Mouse (Mus musculus) kidney, adult 2 months (tissue): ENCODE results near the gene Phlpp1. TPM values are rescaled to one million over a fixed set of nuclear protein-coding genes. Genes with fewer than 3 reads are reported as not detected.

Experiments used
- DNase-seq: peaks from one replicate; pipeline ENCODE4 v3.0.0; 2021
- H3K27ac ChIP-seq: fragments of 200-500 bp; 2 replicates; pipeline ENCODE4 v1.5.1; 2012; ENCODE audit warnings: low read depth, low read length, control low read depth, inconsistent platforms; ENCODE audit not compliant: insufficient read depth
- H3K27me3 ChIP-seq: fragments of 200-500 bp; replicated peaks from 2 replicates; pipeline ENCODE4 v1.6.1; 2012; ENCODE audit warnings: mild to moderate bottlenecking, moderate library complexity, low read length, inconsistent platforms; ENCODE audit not compliant: control insufficient read depth, insufficient read depth
- H3K36me3 ChIP-seq: fragments of 200-500 bp; 2 replicates; pipeline ENCODE4 v1.6.1; 2012; ENCODE audit warnings: mild to moderate bottlenecking, moderate library complexity, low read length, inconsistent platforms; ENCODE audit not compliant: control insufficient read depth, insufficient read depth
- H3K4me1 ChIP-seq: fragments of 200-500 bp; 2 replicates; pipeline ENCODE4 v1.6.1; 2011; ENCODE audit warnings: low read length; ENCODE audit not compliant: control insufficient read depth, insufficient read depth
- H3K4me3 ChIP-seq: fragments of 200-500 bp; 2 replicates; pipeline ENCODE4 v1.5.1; 2011; ENCODE audit warnings: mild to moderate bottlenecking, low read depth, low read length, control low read depth; ENCODE audit not compliant: insufficient read depth
- CTCF ChIP-seq: fragments of 200-500 bp; conservative IDR thresholded peaks from 2 replicates; pipeline ENCODE4 v1.5.1; 2011; ENCODE audit warnings: low read depth, mild to moderate bottlenecking, control low read depth, low read length, moderate library complexity, mixed read lengths; ENCODE audit not compliant: insufficient read depth, insufficient read length
- POLR2A ChIP-seq: fragments of 200-500 bp; IDR thresholded peaks from one replicate; pipeline ENCODE4 v1.6.1; 2011; ENCODE audit warnings: low read depth, low read length, control low read depth
- WGBS: fragments of 180-500 bp; shearing (Covaris S2); methylation state at CpG from one replicate; pipeline ENCODE4 v1.1.7; 2018; 5-methylcytosine and 5-hydroxymethylcytosine counted together
- polyA plus RNA-seq: library from polyadenylated mRNA; depleted of rRNA; stranded (reverse); fragments of >200 nt; gene quantifications from 2 replicates; pipeline ENCODE4 v1.2.3, GENCODE M21; 2012

The Phlpp1 gene
- polyA plus RNA-seq, 1 experiment = 10.2 TPM

DNA sequence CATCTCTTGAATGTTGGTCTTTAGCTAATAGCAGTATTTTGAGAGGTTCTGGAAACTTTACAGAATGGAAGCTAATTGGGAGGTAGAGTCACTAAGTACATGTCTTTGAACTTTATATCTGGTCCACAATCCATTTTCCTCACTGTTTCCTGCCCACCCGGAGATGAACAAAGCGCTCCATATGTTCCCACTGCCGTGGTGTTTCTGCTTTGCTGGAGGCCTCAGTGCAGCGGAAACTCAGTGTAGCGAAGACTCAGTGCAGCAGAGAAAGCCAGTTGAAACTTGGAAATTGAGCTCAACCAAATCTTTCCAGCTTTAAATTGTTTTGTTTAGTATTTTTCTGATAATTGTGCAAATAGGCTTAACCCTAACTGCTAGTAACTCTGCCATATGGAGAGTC is 26.4 kb downstream of the Phlpp1 start:
- TF ChIP-seq CTCF (no peak), POLR2A (no peak)
- WGBS = 88% methylated on average over 5 of the region's 5 CpGs
- peaks cover 13% of the 10 kb centered on the region for H3K4me1 ChIP-seq
- H3K27me3 ChIP-seq = no peaks in the 10 kb centered on the region
- no peak overlapping the region for H3K4me3 ChIP-seq
- H3K27ac ChIP-seq = no peak overlapping the region
- H3K36me3 ChIP-seq = no peaks in the 10 kb centered on the region
- DNase-seq = no peak

DNA sequence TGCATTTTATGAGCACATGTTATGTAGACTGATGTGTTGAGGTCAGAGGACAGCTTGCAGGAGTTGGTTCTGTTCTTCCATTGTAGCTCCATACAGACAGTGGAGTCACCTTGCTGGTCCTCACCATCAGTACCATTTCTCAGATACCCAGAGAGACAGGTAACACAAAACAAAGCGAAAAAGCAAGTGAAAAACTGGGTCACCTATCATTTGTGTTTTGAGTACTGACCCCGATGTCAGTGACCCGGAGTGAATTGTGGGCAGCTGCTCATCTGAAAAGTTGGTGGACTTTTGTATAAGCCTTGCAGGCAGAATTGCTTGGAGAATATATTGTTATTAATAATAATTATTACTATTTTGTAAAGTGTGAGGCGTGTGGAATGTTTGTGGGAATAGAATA is 27.6 kb downstream of the Phlpp1 start:
- H3K27ac ChIP-seq = no peak overlapping the region
- TF ChIP-seq CTCF (no peak), POLR2A (no peak)
- no peak for DNase-seq

DNA sequence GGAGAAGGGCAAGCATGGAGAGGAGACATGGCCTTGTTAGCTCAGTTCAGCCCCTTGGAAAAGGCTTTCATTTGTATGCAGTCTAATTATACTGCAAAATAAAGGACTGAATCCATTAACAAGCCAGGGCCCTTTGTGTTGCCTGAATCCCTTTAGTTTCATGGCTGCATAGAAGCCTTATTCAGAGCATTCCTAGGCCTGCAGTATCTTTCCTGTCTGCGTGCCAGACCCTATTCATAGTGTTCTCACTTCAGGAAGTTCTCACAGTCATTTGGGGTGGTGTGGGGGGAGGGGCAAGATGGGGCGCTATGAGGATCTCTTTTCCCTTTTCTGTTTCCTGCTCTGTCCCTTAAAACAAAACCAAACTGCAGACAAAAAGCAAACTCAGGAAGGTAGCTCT is 28.1 kb downstream of the Phlpp1 start:
- DNase-seq = peak; percentile 84
- WGBS = 35% methylated on average over 2 of the region's 2 CpGs
- Histone ChIP-seq H3K27ac (no peak overlapping the region; the same call in 1 of the 2 replicates), H3K27me3 (no peaks in the 10 kb centered on the region), H3K4me1 (peaks cover 11% of the 10 kb centered on the region), H3K4me3 (no peak overlapping the region), H3K36me3 (no peaks in the 10 kb centered on the region)
- TF ChIP-seq CTCF (no peak), POLR2A (no peak)

More for the DNA sequence above, 27.6 kb downstream of the Phlpp1 start:
- no peaks in the 10 kb centered on the region for H3K36me3 ChIP-seq
- H3K4me1 ChIP-seq = peaks cover 11% of the 10 kb centered on the region
- no peak overlapping the region for H3K4me3 ChIP-seq
- H3K27me3 ChIP-seq = no peaks in the 10 kb centered on the region
- 78% methylated on average over 4 of the region's 4 CpGs for WGBS

DNA sequence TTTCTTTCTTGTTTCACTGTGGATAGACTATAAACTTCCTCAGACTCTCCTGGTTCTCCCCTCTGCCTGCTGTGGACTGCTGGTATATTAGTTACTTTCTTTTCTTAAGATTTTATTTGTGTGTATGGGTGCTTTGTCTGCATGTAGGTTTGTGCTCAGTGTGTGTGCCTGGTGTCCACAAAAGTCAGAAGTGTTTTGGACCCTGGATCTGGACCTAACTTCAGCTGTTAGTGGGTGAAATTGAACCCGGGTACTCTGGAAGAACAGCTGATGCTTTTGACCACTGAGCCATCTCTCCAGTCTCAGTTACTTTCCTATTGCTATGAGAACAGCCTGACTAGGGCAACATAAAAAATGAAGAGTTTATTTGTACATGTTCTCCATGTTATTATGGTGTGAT is 29.5 kb downstream of the Phlpp1 start:
- WGBS = 93% methylated on average over 1 of the region's 1 CpGs
- H3K27ac ChIP-seq = no peak overlapping the region
- H3K36me3 ChIP-seq = no peaks in the 10 kb centered on the region
- no peak for TF ChIP-seq CTCF
- no peak for TF ChIP-seq POLR2A
- no peaks in the 10 kb centered on the region for H3K27me3 ChIP-seq
- DNase-seq = no peak
- peaks cover 11% of the 10 kb centered on the region for H3K4me1 ChIP-seq
- H3K4me3 ChIP-seq = no peak overlapping the region

DNA sequence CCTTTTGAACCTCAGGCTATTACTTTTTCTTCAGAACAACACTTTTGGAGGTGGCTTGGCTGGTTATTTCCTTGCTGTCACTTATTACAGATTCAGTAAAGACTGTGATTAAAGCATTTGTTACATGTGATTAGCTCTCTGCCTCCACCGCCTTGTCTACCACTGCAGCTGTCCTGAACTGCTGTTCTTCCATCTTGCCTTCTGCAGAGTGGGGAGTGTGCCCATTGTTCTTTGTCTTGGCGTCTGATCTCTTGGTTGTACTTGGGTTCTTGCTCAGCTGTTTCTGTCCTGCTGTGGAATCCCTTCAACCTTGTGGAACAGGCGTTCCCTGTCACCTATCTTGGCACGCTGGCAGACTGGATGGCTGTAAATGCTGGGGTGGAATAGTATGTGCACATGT is 30.4 kb downstream of the Phlpp1 start:
- Histone ChIP-seq H3K4me3 (no peak overlapping the region), H3K4me1 (peaks cover 15% of the 10 kb centered on the region), H3K36me3 (no peaks in the 10 kb centered on the region), H3K27ac (no peak overlapping the region), H3K27me3 (no peaks in the 10 kb centered on the region)
- TF ChIP-seq POLR2A (no peak), CTCF (no peak)
- no peak for DNase-seq
- WGBS = 81% methylated on average over 4 of the region's 4 CpGs

DNA sequence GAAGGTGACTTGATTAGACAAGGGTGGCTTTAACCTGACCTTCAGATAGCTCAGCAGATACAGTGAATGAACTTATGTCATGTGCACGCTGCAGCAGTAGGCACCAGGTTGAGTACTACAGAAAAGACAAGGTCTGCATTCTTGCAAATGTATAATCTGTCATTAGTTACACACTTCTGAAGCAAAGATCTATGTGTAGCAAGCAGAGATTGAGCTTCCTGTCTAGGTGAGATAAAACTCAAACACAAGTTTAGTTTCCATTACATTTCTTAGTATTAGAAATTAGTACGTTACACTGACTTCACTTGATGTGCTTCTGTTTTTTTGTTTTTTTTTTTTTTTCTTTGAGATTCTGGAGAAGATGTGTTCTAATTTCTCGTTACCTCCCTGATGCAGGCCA is 32.4 kb downstream of the Phlpp1 start:
- Histone ChIP-seq H3K4me3 (no peak overlapping the region), H3K27me3 (no peaks in the 10 kb centered on the region), H3K27ac (no peak overlapping the region), H3K36me3 (no peaks in the 10 kb centered on the region), H3K4me1 (peaks cover 13% of the 10 kb centered on the region)
- TF ChIP-seq POLR2A (no peak), CTCF (no peak)
- WGBS = 82% methylated on average over 3 of the region's 3 CpGs
- DNase-seq = no peak

DNA sequence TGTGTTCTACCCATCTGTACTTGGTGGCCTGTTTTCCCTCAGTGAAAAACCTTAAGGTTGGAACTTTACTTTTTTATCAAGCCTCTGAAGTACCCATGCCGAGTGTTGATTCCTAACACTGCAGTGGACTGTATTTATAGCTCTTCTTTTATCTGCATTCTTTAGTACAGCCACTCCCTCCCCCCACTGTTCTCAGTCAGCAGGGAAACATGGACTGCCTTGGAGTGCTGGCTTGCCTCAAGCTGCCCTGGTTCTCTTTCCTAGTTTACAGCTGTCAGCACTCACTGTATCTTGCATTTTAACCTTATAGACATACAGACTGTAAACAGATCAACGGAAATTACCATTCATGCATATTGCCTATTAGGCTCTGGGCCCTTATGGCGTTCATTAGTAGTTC is 32.8 kb downstream of the Phlpp1 start:
- 51% methylated on average over 3 of the region's 3 CpGs for WGBS
- H3K27ac ChIP-seq = no peak overlapping the region
- H3K27me3 ChIP-seq = no peaks in the 10 kb centered on the region
- H3K4me3 ChIP-seq = no peak overlapping the region
- DNase-seq = no peak
- no peaks in the 10 kb centered on the region for H3K36me3 ChIP-seq
- no peak for TF ChIP-seq POLR2A
- TF ChIP-seq CTCF = no peak
- peaks cover 11% of the 10 kb centered on the region for H3K4me1 ChIP-seq

DNA sequence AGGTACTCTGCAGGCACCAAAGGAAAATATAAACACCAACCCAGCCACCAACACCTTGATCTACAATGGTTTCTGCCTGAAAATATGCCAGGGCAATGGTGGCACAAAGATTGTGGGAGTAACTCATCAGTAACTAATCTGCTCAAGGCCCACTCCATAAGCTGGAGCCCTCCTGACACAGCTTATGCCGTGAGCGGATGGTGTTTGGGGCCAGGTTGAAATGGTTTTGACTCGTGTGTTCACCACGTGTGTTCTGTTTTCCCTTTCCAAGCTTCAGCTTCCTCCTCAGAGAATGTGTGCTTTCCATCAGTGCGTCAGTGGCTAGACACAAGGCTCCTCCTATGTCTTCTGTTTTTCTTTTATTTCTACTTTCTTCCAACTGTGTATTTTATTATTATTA is 37.0 kb downstream of the Phlpp1 start:
- H3K4me3 ChIP-seq = no peak overlapping the region
- no peaks in the 10 kb centered on the region for H3K36me3 ChIP-seq
- 80% methylated on average over 5 of the region's 5 CpGs for WGBS
- no peak for DNase-seq
- H3K27me3 ChIP-seq = no peaks in the 10 kb centered on the region
- TF ChIP-seq POLR2A (no peak), CTCF (no peak)
- no peak overlapping the region for H3K27ac ChIP-seq
- peaks cover 3% of the 10 kb centered on the region; the same call in 1 of the 2 replicates for H3K4me1 ChIP-seq
